Mouse (Mus musculus) regulatory T cell (primary cell): ENCODE results near the gene Trappc11.
"Not testable (repeated sequence)": the region's sequence is repeated elsewhere in the genome, so short reads cannot be mapped to it uniquely, and the experiment has no call there.

Experiments used
- in situ Hi-C: fragments of 300-600 bp; cut with MboI, MseI; formaldehyde crosslinking; loops from one replicate; pipeline ENCODE4 v1.15.1; 2025; ENCODE audit warnings: high pct_unique_total_duplicates

Gene Trappc11

GRCm38 (mm10) chr8:47493106-47493505 is 40.2 kb downstream of the Trappc11 start:
- in situ Hi-C loops: no loop called here

GRCm38 (mm10) chr8:47487231-47487630 is 46.0 kb downstream of the Trappc11 start:
- in situ Hi-C loops: no loop called here

GRCm38 (mm10) chr8:47482354-47483071 is 50.8 kb downstream of the Trappc11 start:
- in situ Hi-C loops: no loop called here

GRCm38 (mm10) chr8:47480039-47480438 is 53.2 kb downstream of the Trappc11 start:
- in situ Hi-C loops: no loop called here

- in situ Hi-C loops: loop anchor here (10.0 kb wide), 1 partner anchor 863 kb away; no protein-coding TSS in a partner anchor
Observed at GRCm38 (mm10) chr8:47461650-47462049, 71.6 kb downstream of the Trappc11 start.

- in situ Hi-C loops: no loop called here
Observed at GRCm38 (mm10) chr8:47459216-47459749, 74.0 kb downstream of the Trappc11 start.

GRCm38 (mm10) chr8:47458591-47458990 is 74.7 kb downstream of the Trappc11 start:
- in situ Hi-C loops: no loop called here

GRCm38 (mm10) chr8:47449211-47449610 is 84.1 kb downstream of the Trappc11 start:
- in situ Hi-C loops: not testable (repeated sequence)

GRCm38 (mm10) chr8:47446312-47447046 is 86.8 kb downstream of the Trappc11 start, which contains the start of gene Stox2:
Stox2 (minus strand) TSS chr8:47446362.
- in situ Hi-C loops: no loop called here
